Mouse (Mus musculus) thymus, postnatal 4 days (tissue): Measurements from ENCODE around the gene Mrpl24.
A peak's percentile ranks its signal among the peaks of the same experiment; 100 is the strongest.
"Not testable (repeated sequence)": the region's sequence is repeated elsewhere in the genome, so short reads cannot be mapped to it uniquely, and the experiment has no call there.

Experiments
- DNase-seq: peaks from one replicate; pipeline ENCODE4 v3.0.0; 2021

Gene Mrpl24

DNA sequence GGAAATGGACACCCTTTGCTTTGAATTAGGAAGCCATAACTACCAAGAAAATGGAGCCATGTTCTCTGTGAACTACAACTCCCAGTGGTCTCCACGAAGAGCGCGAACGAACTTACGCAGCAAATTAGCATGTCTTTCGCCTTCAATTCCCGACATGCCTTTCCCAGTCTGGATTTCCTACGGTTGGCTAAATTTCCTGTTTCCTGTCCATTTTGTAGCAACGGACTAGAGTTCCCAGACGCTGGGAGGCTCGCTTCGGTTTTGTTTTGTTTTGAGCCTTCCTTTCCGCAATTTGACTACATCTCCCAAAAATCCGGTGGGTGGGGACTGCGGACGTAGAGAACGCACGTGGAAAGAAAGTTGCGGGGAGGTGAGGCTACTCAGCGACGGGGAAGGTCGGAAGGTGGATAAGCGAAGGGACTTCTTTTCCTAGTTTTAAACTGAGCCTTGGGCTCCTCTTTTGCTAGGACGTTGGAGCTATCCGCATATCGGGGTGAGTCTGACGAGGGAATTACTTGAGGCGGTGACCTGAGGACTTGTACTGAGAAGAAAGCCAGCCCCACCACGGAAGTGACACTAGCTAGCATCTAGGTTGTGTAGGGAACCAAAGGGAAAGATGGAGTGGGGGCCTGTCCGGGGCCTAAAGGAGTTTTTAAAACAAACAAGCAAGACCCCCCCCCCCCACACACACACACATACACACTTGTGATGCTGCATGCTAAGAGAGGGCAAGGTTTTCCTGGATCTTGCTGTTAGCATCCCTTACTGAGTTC lies at the start of gene Mrpl24:
Gene Mrpl24, plus strand, starts transcription at position 171 of the 773 bp plus-strand sequence.
- DNase-seq: peak; percentile 61

DNA sequence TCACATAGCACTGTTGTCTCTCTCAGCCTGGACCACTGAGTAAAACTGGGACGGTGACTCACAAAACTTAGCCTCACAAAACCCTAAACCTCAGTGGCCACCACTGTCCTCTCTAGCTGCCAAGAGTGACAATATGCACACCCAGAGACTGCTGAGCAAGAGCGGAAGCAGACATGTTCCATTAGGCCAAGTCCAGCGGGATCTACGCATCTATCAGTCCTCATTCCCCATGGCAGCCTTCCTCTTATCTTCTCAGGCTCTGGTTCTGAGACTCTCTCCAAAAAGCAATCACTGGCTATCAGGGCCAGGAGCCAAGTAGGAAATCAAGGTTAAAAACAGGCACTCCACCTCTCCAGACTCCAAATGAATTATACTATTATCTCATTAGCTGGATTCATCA lies 41.6 kb upstream of the Mrpl24 start:
- no peak for DNase-seq

DNA sequence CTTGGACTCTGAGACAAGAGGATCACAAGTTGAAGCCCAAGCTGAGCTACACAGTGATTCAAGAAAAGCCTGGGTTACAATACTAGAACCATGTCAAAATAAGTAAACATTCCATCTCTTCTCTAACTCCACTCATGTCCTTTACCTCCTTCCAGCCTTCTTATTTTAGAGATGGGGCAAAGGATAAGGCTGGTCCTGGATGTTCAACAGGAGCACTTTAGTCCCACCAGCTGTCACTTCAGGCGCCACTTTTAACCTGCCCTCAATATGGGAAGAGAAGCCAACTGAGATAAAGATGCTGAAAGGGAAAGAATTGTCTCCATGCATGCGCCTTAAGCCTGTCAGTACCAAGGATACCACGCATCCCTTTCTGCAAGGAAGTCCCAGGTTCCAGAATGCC lies 35.0 kb upstream of the Mrpl24 start:
- no peak for DNase-seq

DNA sequence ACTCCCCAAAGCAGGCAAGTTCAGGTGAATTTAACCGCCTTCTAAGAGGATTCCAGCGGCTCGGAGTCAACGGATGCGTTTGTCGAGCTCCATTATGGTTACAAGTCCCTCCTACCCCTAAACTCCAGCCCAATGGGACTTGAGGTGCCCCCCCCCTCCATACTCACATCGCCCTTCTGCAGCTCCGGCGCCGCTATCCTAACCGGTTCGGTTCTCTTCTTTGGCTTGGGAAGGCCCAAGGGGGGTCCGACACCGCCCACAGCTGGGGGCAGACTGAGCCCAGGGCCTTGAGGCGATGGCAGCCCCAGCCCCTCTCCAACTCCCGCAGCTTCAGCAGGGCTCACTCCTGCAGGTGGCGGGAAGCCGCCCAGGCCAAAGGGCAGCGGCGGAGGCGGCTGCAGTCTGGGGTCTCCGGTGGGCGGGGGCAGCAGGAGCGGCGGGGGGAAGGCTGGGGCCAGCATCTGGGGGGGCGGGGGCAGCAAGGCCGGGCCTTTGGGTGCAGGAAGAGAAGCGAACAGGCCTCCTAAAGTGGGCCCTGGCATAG lies 34.5 kb upstream of the Mrpl24 start:
- peak; percentile 77 for DNase-seq

GRCm38 (mm10) chr3:87885281-87886003 lies 33.9 kb upstream of the Mrpl24 start, which contains the start of gene Prcc:
Gene Prcc, minus strand, starts transcription at chr3:87885608.
- peak; percentile 82 for DNase-seq

GRCm38 (mm10) chr3:87886004-87886365 lies 33.3 kb upstream of the Mrpl24 start:
- peak; percentile 67 for DNase-seq

- DNase-seq: no peak
These were observed 32.9 kb upstream of the Mrpl24 start for GRCm38 (mm10) chr3:87886416-87886815.

- DNase-seq: not testable (repeated sequence)
These were observed 31.9 kb upstream of the Mrpl24 start for GRCm38 (mm10) chr3:87887400-87887799.

DNA sequence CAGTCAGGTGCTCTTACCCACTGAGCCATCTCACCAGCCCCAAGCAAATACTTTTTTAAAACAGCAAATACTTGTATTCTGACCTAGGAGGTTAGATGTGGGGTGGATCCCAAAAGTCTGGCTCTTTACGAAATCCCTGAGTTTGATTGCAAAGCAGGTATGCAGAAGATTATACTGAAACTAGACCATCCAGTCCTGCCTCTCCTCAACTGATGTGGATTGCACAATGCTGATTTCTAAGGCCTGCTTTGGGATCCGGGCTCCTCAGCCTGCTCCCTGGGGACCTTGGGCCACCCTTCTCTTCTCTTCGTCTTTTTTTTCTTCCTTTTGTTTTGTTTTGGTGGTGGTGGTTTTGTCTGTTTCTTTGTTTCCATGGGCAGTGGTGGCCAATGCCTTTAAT lies 27.8 kb upstream of the Mrpl24 start:
- no peak for DNase-seq

GRCm38 (mm10) chr3:87893367-87893905 lies 25.9 kb upstream of the Mrpl24 start:
- DNase-seq: no peak

GRCm38 (mm10) chr3:87899266-87899665 lies 20.0 kb upstream of the Mrpl24 start:
- DNase-seq: no peak

DNA sequence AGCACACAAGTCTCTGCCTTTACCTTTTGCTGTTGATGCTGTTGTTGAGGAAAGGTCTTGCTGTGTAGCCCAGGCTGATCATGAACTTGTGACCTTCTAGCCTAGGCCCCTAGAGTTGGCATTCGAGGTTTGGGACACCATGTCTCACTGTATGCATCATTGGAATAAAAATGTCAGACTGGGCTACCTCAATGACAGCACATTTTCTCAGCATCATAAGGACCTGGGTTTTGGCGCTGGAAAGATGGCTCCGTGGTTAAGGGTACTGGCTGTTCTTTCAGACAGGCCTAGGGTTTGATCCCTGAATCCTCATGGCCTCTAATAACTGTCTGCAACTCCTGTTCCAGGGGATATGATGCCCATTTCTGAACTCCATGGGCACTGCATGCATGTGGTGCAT lies 19.5 kb upstream of the Mrpl24 start:
- no peak for DNase-seq

DNA sequence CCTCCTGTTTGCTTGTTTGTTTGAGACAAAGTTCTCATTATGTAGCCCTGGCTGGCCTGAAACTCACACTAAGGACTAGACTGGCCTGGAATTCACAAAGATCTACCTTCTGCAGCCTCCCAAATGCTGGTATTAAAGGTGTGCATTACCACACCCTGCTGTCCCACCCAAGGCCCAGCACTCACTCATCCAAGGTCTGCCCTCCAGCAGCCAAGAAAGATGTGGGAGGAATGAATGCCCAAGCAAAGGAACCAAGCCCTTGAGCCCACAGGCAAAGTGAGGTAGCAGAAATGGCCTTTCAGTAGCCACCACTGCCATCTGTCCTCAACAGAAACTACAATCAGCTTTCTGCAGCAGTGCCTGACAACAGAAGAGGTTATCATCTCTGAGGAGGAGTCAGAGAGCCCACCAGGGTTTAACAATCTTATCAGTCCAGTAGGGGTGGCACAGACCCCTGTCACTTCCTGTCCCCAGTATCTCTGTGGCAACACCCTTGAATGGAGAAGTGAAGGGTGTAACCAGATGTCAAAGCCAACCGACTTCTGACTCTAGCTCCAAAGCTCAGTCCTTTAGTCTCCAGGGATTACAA lies 18.2 kb upstream of the Mrpl24 start:
- DNase-seq: no peak

DNA sequence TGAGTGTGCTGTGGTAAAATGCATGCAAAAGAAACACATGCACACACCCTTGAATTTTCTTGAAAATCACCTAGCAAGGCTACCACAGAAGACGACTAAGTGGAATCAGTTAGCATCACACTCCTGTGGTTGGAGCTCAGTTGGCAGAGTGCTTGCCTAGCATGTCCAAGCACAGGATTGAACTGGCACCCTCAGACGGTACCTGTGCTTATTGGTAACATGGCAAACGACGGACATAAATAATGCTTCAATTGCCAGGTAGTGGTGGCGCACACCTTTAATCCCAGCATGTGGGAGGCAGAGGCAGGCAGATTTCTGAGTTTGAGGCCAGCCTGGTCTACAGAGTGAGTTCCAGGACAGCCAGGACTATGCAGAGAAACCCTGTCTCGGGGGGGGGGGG lies 17.3 kb upstream of the Mrpl24 start:
- DNase-seq: not testable (repeated sequence)

DNA sequence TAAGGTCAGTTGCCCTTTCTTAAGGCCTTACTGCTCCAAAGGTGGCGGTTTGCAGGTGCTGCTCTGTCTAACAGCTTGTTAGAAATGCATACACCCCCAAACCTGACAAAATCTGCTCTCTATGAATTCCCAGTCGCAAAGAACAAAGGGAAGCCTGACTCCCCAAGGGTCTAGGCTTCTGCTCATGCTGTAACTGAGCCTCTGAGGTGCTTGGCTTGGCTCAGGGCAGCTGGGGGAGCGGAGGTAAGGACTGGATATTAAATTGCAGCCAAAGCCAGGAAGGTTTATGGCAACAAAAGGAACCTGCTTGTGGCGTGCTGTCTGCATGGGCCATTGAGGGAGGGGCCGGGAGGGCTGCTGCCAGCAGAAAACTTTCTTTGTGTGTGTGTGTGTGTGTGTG lies 15.5 kb upstream of the Mrpl24 start:
- DNase-seq: no peak

GRCm38 (mm10) chr3:87905880-87906485 lies 13.3 kb upstream of the Mrpl24 start, which contains the start of gene Hdgf:
Gene Hdgf, plus strand, starts transcription at chr3:87906321.
- peak; percentile 95 for DNase-seq

DNA sequence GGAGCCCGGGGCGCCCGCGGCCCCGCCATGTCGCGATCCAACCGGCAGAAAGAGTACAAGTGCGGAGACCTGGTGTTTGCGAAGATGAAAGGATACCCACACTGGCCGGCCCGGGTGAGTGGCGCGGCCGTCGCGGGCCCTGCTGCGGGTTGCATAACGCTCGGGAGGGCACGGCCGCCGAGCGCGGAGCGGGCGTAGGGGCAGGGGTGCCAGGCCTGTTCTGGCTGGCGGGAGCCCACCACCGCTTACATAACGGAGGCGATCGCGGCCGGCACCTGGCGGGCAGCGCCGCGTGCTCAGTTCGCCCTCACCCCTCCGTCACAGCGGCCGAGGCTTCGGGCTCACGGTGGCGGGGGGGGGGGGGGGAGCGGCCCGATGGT lies 12.7 kb upstream of the Mrpl24 start:
- no peak for DNase-seq

DNA sequence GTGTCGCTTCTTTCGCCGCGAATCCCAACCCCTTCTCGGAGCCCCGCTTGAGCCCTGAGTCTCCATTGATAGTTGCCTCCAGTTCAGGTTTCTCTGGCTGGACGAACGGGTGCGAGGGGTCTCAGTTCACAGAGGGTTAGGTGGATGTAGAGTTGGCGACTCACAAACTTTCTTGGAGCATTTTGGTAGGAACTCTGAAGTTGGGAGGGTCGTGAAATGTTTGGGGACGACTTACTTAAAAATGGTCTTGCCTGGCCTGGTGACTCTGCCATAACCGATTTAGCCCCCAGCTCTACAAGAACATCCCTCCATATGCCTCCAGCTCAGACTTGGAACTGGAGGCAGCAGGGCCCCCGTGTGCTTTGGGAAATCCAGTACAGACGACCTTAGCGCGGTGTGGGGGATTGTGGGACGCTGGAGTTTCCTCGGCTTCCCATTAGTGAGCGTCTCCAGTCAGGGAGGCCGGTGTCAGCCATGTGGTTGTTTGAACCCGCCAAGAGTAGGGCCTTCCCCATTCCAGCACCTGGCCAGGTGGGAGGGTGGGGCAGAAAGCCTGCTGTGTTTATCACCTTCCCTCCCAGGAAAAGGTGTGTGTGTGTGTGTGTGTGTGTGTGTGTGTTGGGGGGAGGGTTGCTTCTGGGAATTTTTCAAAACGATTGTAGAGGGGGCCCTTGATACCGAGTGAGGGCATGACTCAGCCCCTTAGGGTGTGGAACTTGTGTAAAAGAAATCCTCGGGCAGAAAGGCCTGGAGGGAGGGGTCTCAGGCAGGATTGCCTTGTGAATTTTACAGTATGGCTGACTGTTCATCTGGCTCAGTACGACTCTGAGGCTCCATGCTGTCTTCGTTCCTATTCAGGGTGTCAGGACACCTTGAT lies 12.1 kb upstream of the Mrpl24 start:
- DNase-seq: peak; percentile 46

GRCm38 (mm10) chr3:87907906-87908305 lies 11.4 kb upstream of the Mrpl24 start:
- no peak for DNase-seq

DNA sequence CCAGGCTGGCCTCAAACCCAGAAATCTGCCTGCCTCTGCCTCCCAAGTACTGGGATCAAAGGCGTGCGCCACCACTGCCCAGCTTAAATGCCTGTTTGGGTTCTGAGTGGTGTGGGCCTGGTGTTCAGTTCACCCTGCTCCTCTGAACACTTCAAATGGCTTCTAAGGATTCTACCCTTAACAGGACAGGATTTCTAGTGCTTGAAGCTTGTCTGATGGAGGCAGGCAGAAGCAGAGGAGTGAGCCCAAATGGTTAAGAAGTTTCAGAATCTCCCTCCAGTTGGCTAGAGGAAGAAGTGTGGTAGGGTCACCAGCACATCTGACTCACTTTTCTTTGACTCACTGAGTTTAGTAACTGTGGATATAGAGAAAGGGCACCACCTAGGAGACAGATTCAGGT lies 9.9 kb upstream of the Mrpl24 start:
- no peak for DNase-seq

- no peak for DNase-seq
These were observed 9.4 kb upstream of the Mrpl24 start for GRCm38 (mm10) chr3:87909874-87910273.
